Mouse (Mus musculus): ENCODE data around the gene Sag. TPM values are rescaled to one million over a fixed set of nuclear protein-coding genes. Genes with fewer than 3 reads are reported as not detected.
"Not testable (repeated sequence)": the region's sequence is repeated elsewhere in the genome, so short reads cannot be mapped to it uniquely, and the experiment has no call there.

Gene Sag
- total RNA-seq, 2 experiments from 2014 or later: 0.25 to 0.62 TPM

- peak; percentile 60 for ATAC-seq (replicated peaks; ENCODE audit: poor library complexity)
These were observed 10.2 kb downstream of the Sag start for GRCm38 (mm10) chr1:87813681-87814080.

GRCm38 (mm10) chr1:87824420-87824995 is 21.0 kb downstream of the Sag start:
- ATAC-seq (replicated peaks; ENCODE audit: poor library complexity): 0 out of 2 replicates have a peak, but pooled peaks have one; percentile 22

- ATAC-seq (replicated peaks; ENCODE audit: poor library complexity): no peak
These were observed 21.8 kb downstream of the Sag start for GRCm38 (mm10) chr1:87825281-87825680.

GRCm38 (mm10) chr1:87825991-87826390 is 22.5 kb downstream of the Sag start:
- no peak for ATAC-seq (replicated peaks; ENCODE audit: poor library complexity)

GRCm38 (mm10) chr1:87826474-87826873 is 23.0 kb downstream of the Sag start:
- ATAC-seq (replicated peaks; ENCODE audit: poor library complexity): no peak

GRCm38 (mm10) chr1:87827476-87827875 is 24.0 kb downstream of the Sag start:
- not testable (repeated sequence) for ATAC-seq (replicated peaks; ENCODE audit: poor library complexity)

GRCm38 (mm10) chr1:87828185-87828584 is 24.7 kb downstream of the Sag start:
- peak; percentile 86 for ATAC-seq (replicated peaks; ENCODE audit: poor library complexity)

- ATAC-seq (replicated peaks; ENCODE audit: poor library complexity): no peak
These were observed 25.6 kb downstream of the Sag start for GRCm38 (mm10) chr1:87828926-87829580.

- ATAC-seq (replicated peaks; ENCODE audit: poor library complexity): peak; percentile 50
These were observed 26.2 kb downstream of the Sag start for GRCm38 (mm10) chr1:87829621-87830211.

- ATAC-seq (replicated peaks; ENCODE audit: poor library complexity): no peak
These were observed 33.0 kb downstream of the Sag start for GRCm38 (mm10) chr1:87836453-87836852.

GRCm38 (mm10) chr1:87837018-87837417 is 33.5 kb downstream of the Sag start:
- ATAC-seq (replicated peaks; ENCODE audit: poor library complexity): no peak

GRCm38 (mm10) chr1:87840411-87841208 is 37.1 kb downstream of the Sag start:
- no peak for ATAC-seq (replicated peaks; ENCODE audit: poor library complexity)

GRCm38 (mm10) chr1:87846801-87847474 is 43.5 kb downstream of the Sag start:
- peak; percentile 40 for ATAC-seq (replicated peaks; ENCODE audit: poor library complexity)

- ATAC-seq (replicated peaks; ENCODE audit: poor library complexity): peak; percentile 51
These were observed 44.1 kb downstream of the Sag start for GRCm38 (mm10) chr1:87847475-87848168.

- no peak for ATAC-seq (replicated peaks; ENCODE audit: poor library complexity)
These were observed 44.9 kb downstream of the Sag start for GRCm38 (mm10) chr1:87848237-87848996.

GRCm38 (mm10) chr1:87849278-87849677 is 45.8 kb downstream of the Sag start:
- ATAC-seq (replicated peaks; ENCODE audit: poor library complexity): peak; percentile 43

- no peak for ATAC-seq (replicated peaks; ENCODE audit: poor library complexity)
These were observed 47.9 kb downstream of the Sag start for GRCm38 (mm10) chr1:87851344-87851743.

- no peak for ATAC-seq (replicated peaks; ENCODE audit: poor library complexity)
These were observed 48.8 kb downstream of the Sag start for GRCm38 (mm10) chr1:87852081-87852790.

Measured in megakaryocyte progenitor cell, adult 5-6 weeks (primary cell).